Mouse (Mus musculus) liver, adult (tissue): Measurements from ENCODE around the gene Sez6.

ENCODE experiments used
- GATA4 ChIP-seq: IDR thresholded peaks from 2 replicates; pipeline ENCODE4 v1.6.1; 2014; ENCODE audit warnings: mild to moderate bottlenecking, low read length; ENCODE audit not compliant: insufficient replicate concordance

Sez6 gene

DNA sequence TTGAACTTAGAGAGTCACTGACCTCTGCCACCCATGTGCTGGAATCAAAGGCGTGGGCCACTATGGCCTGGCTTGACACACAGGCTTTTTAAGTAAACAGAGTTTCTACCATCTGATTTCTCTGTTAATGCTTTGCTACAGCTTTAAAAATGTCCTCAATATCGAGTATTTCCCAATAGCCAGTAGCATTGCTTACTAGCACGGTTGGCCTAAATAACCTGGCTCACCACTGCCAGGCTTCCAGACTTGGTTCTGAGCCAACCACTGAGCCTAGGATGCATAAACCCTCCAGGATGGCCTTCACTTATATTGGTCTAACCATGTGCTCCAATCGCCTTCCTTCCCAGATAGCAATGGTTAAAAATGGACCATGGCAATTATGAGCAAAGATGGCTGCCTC lies 29.9 kb upstream of the Sez6 start:
- no peak for TF ChIP-seq GATA4

DNA sequence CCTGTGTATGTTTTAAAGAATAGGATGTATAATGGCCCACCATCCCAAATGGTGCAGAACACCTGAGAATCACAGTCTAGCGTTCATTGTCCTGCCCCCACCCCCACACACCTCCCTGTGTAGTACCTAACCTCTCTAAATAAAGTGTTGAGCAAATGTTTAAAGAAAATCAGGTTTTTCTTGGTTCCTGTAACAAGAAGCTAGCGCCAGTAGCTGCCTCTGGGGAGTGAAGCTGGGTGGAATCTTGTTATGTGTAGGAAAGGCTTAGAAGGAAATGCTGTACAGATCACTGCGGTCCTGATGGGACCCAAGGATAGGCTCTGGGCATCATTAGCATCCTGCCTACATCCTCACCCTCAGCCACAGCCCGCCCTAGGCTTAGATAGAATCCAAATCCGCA lies 29.2 kb upstream of the Sez6 start:
- TF ChIP-seq GATA4 = no peak

DNA sequence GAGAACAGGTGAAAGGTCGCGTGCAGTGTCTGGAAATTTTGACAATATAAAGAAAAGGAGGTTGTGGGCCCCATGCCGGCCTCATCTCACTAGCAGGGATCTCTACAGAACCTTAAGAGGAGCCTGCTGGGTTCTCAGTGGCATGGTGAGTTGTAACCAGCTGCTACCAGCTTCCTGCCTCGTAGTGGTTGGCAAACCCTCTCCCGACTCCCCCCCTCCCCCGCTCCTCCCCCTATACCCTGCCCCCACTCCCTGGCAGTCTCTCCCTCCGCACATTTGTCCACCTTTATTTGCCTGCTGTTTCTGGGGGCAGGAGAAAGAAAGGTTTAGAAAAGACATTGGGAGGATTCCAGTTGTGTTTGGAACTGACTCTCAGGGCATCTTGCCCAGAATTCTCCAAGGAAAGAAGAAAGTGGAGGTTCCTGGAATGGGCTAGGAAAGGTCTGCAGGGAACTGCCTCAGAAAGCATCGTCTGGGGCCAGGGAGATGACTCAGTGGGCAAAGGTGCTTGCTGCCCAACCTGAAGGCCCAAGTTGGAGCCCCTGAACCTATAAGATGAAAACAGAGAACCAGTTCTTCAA lies 28.7 kb upstream of the Sez6 start:
- no peak for TF ChIP-seq GATA4

- no peak for TF ChIP-seq GATA4
Observed at GRCm38 (mm10) chr11:77903761-77904160, 26.8 kb upstream of the Sez6 start.

- no peak for TF ChIP-seq GATA4
Observed at GRCm38 (mm10) chr11:77904707-77905106, 25.9 kb upstream of the Sez6 start.

DNA sequence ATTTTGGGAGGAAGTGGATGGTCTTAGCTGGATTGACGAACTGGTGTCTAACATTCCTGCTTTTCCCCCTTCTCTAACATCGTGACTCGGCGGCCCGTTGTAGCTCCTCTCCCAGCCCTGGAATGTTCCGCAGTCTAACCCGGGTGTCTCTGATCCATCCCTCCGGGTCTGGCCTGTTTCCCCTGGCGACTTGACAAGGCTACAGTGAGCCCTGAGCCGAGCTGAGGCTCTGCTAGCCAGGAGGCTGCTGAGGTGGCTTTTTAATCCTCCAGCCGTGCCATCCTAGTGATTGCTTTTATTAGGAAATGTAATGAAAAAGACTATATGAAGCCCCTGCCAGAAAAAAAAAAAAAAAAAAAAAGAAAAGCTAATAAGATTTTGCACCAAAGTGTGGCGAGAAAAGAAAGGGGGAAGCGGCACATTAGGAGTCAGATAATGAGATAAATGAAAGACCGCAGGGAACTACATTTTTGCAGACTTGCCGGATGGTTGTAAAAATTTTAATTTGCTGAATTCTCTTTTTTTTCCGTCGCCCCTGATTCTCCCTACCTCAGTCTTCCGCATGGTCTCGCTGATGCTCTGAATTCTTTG lies 24.4 kb upstream of the Sez6 start:
- no peak for TF ChIP-seq GATA4

DNA sequence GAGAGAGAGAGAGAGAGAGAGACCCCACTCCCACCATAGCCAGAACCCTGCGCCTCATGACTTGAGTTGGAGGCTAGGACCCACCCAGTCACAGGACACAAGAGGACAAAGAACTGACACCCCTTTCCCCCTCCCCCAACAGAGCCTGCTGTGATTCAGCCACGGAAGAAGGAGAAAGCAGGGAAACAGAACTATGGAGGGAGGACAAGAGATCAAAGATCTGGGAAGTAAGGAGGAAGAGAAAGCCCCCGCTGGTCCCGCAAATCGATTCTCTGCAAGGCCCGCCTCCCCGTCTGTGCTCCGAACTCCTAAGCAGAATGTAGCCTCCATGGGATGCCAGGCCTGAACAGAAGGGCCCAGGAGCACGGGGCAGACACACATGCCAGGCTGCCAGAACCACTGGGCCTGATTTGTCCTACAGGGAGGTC lies 23.8 kb upstream of the Sez6 start:
- no peak for TF ChIP-seq GATA4

DNA sequence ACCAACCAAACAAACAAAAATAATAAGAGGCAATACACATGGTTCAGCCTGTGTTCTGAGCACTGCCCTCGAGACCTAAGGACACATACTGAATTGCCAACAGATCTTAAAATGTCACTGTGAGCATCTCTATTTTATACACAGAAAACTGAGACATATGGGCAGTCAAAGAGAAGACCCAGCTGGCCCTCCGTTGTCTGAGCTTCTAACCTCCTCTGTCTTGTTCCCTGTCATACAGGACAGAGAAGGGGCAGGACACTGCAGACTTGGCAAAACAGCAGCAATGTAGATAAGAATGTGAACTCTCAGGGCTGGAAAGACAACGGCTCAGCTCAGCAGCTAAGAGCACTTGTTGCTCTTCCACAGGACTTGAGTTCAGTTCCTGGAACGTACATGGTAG lies 22.1 kb upstream of the Sez6 start:
- TF ChIP-seq GATA4 = no peak

DNA sequence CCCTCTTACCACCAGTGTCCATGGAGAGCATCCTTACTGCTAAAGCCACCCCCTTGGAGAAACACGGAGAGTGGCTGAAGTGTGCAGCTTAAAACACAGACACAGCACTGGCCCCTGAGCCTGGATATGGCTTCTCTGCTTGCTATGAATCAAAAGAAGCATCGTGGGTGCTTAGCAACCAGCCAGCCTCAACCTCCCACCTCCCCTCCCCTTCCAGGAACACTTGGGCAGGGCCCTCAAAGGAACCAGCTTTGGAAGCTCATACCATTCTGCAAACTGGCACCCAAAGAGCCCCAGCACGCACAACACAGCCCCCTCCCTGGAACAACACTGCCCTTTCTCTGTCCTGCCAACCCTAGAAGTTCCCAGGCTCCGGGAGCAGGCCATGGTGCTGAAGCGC lies 21.2 kb upstream of the Sez6 start:
- TF ChIP-seq GATA4 = no peak

DNA sequence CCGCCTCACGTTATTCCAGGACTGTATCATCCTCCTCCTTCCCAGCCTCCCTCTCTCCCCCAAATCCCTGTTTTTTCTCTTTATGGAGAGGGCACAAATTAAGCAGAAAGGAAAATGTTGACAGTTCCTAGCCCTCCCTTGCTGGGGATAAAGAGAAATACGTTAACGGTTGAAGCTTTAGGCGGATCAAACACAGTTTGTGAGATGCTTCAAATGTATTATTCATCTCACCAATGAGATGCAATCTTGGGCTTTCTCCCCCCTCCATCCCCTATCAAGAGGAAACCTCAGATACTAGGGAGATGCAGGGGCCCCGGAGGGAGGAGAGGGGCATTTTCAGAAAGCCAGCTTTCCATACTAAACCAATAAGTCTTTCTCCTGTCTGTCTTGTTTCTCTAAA lies 20.8 kb upstream of the Sez6 start:
- no peak for TF ChIP-seq GATA4

DNA sequence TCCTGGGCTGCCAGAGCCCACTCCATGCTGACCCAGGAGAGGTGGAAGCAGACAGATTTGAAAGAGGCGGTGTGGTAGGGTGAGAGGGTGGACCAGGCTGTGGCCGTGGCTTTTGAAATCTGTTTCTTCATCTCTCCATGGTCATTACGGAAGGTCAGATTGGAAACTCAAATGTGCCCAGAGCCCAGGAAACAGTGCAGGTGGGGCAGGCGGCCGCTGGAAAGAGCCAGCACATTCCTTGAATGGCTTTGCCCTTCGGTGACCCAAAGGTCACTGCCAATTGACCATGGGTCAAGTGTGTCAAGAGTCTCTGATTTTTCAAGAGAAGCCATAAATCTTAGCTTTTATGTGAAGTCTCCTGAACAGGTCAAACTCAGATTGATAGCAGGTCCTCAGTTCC lies 17.1 kb upstream of the Sez6 start:
- TF ChIP-seq GATA4 = no peak

- TF ChIP-seq GATA4 = no peak
Observed at GRCm38 (mm10) chr11:77914598-77915260, 15.9 kb upstream of the Sez6 start.

DNA sequence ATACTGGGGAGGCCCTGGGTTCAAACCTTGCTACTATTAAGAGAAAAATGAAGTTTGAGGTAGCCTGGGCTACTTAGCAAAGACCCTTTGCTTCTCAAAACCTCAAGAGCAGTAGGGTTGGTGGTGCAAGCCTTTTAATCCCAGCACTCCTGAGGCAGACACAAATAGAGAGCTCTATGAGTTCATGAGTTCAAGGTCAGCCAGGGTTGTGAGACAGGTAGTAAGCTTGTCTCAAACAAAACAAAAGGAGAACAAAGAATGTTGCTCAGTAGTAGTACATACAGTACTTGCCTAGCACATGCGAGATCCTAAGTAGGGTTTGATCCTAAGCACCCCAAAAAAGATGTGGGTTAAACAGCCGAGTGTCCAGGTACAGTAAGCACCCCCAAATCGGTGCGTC lies 13.9 kb upstream of the Sez6 start:
- TF ChIP-seq GATA4 = no peak

DNA sequence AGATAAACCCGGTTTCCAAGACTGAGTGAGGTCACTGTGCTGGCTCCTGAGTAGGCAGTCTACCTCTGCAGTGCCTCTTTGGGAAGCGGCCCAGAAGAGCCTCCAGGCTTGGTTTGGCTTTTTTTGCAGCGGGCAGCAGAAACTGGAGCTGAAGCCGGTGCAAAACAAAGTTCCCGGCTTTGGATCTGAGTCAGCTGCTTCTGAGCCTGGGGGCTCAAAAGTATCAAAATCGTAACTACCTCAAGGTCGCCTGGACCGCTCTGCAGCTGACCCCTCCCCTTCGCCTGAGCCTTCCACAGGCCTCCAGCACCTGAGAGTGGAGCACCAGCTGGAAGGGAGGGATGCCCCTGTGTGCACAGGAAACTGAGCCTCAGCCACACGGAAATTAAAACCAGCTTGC lies 13.4 kb upstream of the Sez6 start:
- TF ChIP-seq GATA4 = no peak

GRCm38 (mm10) chr11:77923285-77923684 lies 7.3 kb upstream of the Sez6 start:
- no peak for TF ChIP-seq GATA4

- no peak for TF ChIP-seq GATA4
Observed at GRCm38 (mm10) chr11:77925836-77926657, 4.6 kb upstream of the Sez6 start.
